Mouse (Mus musculus): ENCODE data around the gene Gna12.

DNA sequence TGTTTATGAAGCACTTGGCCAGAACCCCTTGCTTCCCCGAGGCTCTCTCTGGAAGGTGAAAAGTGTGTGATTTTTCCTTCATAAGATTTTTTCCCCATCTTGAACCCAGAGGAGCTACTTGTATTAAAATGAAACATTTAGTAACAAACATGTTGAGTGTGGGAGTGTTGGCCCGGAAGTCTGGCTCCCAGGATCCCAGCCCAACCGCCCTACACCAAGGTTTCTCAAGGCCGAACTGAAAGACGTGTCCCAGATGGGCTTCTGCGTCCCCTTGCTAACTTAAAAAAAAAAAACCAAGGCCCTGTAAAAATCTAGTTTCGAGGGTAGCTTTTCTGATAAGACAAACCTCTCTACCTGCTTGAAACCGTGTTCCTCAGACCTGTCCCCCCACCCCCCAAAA, 2.3 kb downstream of the Gna12 start:
- TF ChIP-seq CTCF (IDR thresholded peaks at IDR 0.05; ENCODE audit: extremely low read depth, insufficient read length, insufficient replicate concordance, low read depth, low read length) = no peak
- TF ChIP-seq POLR2A (IDR thresholded peaks at IDR 0.05; ENCODE audit: low read depth, low read length) = no peak
